Mouse (Mus musculus) telencephalon, adult 2 months (tissue): ENCODE data around the gene Sept14.
"Not testable (repeated sequence)": the region's sequence is repeated elsewhere in the genome, so short reads cannot be mapped to it uniquely, and the experiment has no call there.

Experiments used
- DNase-seq: peaks from one replicate; pipeline ENCODE4 v3.0.0-alpha.2; 2011; ENCODE audit warnings: low read depth, low spot score

Gene Sept14

DNA sequence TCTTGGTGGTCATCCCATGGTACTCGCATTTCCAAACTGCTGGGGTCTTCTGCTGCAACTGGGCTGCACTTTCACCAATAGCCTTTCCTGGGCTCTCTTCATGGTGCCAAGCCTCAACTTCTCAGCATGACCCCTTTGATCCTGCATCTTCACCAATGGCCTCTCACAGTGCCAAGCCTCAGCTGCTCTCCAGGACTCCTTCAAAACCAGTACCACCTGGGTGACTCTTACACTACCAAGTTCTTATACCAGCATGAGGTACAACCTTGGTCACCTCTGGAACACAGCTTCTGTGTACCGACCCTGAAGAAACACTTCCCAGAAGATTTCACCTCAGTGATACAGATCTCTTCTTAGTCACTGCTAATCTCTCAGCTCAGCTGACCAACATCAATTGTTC lies at the start of gene Sept14:
Sept14 (minus strand) TSS at position 101 of the 400 bp plus-strand sequence.
- no peak for DNase-seq

DNA sequence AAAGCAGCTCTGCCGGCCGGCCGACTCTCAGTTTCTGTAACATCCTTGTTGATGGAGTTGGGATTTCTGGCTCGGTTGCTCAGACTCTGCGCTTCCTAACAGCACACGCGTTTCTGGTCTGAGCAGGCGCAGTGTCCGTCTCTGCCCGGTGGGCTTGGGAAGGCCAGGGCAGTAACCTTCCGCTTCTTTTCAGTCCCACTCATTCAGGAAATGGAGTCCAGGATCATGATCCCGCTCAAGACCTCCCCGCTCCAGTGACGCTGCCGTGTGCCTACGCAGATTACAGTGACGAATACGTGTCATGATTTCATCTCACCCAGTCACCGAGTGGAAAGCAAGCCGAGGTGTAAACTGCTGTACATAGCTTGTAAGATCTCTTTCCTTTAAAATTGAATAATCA lies 48.6 kb upstream of the Sept14 start:
- no peak for DNase-seq

DNA sequence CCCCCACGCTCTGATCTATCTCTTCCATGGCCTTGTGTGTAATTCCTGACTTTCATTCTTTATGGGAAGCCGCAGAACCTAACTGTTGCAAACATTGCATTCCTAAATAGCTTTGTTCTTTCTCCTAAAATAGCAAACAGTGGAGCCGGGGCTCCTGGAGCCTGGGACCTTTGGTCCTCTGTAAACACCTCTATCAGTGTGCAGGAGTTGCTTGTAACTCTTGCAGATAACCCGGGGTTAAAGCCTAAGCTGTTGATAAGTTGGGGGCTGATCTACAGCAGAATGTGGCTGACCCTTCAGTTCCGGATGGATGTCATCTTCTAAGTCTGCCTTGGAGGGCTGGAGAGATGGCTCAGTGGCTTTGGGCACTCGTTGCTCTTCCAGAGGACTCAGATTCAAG lies 35.7 kb upstream of the Sept14 start:
- DNase-seq = no peak

DNA sequence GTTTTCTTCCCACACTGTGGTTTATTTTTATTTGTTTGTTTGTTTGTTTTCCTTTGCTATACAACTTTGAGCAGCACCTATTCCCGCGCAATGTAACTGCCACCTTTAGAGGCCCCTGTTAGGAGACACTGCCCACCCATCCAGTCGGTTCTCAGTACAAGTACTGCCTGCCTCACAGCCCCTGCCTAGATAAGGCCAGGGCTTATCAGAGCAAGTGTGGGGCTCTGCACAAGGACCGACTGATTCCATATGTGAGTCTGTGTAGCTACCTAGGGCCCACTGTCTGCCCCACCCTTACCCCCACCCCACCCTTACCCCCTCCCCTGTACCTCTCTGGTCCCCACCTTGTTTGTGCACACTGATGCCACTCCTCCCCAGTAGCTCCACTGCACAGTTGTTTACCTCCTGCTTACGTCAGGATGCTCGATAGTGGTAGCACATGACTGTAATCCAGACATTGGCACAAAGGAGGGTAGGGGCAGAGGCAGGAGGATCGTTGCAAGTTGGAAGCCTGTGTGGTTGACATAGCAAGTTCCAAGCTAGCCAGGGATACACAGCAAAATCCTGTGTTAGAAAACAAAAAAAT lies 34.7 kb upstream of the Sept14 start:
- DNase-seq = no peak

DNA sequence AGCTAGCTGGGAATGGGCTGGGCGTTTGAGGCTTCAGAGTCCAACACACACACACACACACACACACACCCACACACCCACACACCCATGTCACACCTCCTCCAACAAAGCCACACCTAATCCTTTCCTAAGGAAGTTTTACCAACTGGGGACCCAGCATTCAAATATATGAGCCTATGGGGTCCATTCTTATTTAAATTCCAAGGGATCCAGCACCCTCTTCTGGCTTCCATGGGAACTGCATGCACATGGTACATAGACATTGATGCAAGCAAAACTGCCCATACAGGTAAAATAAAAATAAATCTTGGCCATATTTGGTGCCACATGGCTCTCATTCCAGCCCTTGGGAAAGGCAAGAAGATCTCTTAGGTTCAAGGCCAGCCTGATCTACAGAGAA lies 32.7 kb upstream of the Sept14 start:
- DNase-seq = no peak

DNA sequence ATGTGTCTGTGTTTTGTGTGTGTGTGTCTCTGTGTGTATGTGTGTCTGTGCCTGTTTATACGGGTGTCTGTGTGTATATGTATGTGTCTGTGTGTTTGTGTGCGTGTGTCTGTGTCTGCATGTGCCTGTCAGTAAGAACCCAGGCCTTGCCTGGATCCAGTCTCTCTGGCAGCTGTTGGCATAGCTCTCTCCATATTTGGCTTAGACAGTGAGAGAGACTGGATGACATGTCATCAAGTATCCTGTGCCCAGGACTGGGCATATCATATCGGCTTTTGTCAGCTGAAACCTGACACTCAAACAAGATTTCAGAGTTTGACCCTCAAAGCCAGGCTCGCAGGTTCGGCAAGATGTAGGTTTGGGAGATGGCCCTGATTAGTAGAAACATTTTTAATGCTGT lies 22.7 kb upstream of the Sept14 start:
- DNase-seq = no peak

DNA sequence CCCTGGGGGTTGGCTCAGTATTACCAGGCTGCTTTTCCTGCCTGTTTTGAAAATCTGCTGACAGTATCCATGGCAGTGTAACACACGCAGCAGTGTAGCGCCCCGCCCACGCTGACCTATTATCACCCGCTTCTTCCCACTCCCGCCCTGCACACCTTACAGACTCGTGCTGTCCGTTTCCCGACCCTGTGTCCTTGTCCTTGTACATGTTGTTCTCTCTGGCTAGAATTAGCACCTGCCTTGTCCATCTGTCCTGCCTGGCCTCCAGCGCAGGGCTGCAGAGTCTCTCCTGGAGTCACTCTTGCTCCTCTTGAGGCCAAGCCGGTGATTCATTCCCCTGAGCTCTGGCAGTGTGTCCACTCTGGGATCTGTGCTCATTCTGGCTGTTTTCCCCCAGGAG lies 22.0 kb upstream of the Sept14 start:
- no peak for DNase-seq

DNA sequence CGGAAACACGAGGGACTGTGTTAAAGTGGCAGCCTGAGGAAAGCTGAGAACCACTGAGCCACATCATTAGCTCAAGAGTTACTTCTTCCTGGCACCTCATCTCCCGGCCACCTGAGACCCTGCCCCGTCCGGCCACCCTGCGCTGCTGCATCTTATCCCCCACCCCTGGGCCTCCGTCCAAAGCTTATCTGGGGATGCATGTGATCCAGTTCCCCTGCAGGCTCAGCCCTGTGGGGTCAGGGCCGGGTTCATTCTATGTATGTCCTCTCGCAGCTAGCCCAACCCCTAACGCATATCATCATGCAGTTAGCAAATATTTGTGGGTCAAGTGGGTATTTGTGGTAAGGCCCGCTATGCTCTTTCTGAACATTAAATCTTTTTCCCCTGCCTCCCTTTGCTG lies 21.0 kb upstream of the Sept14 start:
- no peak for DNase-seq

DNA sequence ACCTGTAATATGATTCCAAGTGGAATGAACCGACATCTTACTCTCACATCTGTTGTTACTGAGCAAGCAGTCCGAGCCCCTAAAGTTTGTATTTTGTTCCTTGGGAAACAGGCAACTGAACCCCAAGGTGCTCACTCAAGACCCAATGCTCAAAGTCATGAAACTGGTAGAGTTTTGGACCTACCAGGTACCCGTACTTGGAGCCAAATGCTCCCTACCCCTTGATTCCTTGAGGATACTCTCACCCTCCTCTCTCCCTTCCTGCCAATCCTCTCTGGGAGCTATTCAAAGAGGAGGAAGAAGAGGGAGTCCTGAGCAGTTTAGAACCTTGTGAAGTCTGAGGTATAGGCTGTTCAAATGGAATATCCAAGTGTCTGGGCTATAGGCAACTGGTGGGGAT lies 18.5 kb upstream of the Sept14 start:
- DNase-seq = no peak

DNA sequence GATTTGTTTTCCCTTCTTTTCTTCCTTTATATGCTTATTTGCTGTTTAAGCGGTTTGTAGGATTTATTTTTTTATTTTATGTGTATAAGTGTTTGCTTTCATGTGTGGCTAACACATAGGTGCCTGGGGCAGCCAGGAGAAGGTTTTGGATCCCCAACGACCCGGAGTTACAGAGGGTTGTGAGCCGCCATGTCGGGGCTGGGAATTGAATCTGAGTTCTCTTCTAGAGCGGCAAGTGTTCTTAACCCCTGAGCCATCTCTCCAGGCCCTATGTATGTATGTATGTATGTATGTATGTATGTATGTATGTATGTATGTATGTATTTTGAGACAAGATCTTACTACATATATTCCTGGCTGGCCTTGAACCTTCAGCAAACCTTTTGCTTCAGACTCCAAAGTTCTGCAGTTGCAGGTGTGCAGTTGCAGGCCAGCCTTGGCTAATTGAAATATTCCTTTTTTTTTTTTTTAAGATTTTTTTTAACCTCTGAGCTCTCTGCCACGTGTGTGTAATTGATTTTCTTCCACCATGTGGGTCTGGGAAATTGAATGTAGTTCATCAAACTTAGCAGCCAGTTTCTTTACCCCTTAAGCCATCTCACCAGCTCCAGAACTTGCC lies 17.6 kb upstream of the Sept14 start:
- DNase-seq = no peak

DNA sequence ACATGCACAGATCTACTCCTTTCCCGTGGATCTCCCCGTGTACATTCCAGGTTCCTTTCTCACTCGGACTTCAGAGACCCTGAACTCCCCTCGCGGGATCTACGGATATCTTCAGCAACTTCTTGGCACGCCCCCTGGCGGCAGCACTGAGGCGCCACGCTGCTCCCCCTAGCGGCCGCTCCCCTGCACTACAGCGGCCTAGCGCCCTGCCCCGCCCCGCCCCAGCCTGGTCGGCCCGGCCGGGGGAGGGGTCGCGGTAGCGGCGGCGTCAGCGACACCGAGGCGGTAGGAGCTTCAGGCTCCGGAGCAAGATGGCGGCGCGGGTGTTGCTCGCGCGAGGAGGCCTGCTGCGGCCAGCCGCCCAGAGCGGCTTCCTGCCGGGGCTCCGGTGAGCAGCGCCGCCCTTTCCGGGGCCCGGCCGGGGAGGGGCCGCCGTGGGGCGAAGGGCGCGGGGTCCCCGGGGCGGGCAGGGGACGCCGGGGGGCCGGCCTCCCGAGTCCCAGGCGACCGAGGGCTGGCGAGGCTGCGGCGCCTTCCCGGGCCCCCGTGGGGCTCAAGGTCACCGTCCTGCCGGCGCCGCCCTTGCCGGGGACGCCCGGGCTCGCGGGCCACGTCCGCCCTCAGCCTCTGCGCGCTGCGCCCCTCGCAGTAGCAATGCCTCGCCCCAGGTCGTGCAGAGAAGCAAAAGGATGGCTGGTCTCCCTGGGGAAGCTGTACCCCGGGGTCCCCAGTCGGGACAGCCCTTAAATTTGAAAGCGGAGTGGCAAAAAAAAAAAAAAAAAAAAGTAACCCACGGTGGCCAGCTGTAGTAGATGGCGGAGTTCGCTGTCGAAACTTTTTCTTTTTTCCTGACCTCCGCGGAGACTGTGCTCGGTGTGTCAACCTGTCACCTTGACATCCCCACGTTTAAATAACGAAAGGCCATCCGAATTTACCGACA lies 16.8 kb upstream of the Sept14 start, which contains the start of gene Nipsnap2:
Nipsnap2 (plus strand) TSS at position 230 of the 940 bp plus-strand sequence.
- DNase-seq = peak; percentile 55

DNA sequence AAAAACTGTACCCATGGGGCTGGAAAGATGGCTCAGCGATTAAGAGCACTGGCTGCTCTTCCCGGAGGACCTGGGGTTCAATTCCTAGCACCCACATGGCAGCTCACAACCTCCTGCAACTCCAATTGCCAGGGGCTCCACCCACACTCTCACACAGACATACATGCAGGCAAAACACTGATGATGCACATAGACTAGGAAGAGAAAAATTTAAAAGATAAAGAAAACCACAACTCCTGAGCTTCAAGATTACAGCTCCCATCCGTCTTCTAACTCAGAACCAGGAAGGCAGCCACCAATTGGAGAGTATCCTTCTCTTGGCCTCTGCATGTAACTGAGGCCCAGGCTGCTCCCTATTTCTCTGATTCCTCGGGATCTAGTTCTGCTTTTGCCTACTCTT lies 16.0 kb upstream of the Sept14 start:
- DNase-seq = no peak

DNA sequence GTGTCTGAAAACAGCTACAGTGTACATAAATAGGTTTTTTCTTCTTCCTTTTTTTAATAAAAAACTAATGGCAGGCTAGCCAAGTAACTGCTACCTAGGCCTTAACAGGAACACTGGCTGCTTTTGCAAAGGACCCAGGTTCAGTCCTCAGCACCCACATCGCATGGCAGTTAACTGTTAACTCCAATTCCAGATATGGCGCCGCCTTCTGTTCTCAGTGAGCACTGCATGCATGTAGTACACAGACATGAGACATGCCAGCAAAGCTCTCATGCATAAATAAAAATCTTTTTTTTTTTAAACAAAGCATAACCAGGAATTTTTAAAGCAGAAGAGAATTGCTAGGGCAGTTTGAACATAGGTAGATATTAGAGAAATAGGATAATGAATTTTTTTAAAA lies 11.9 kb upstream of the Sept14 start:
- no peak for DNase-seq

DNA sequence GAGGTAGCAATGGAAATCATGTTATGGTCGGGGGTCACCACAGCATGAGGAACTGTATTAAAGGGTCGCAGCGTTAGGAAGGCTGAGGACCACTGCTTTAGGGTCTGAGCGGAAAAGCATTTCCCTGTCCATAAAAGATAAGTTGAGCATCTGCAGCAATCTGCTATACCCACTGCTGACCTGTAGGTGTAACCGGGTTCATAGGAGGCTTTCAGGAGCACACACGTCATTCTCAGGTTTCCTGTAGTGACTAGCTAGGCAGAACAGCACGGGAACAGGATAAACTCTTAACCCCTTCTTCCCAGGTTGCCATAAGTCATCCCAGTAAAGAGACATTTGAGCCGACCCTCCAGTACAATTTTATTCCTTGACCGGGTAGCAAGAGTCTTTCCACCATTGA lies 8.7 kb upstream of the Sept14 start:
- DNase-seq = no peak

DNA sequence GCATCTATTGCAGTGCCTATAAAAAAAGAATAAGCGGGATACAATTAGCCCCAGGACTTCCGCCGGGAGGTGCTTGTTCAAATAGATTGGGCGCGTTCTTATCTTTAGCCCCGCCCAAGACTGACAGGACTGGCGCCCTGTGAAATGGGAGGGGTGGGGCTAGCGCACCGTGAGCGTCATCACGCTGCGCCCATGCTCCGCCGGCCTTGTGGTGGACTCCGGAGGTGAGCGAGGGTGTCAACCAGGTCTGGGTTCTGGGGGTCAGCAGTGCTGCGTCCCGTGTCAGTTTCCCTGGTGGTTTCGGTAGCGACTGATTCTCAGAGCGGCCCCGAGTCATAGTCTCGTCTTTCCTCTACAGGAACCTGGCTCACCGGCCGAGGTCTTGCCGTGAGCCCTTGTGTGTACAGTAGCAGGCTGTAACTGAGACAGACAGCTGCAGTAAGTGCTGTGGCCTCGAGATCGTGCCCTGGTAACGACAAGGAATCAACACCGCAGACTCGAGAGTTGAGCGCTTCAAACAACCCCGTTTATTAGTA lies 7.1 kb upstream of the Sept14 start, which contains the start of gene Mrps17:
Mrps17 (plus strand) TSS at position 172 of the 536 bp plus-strand sequence.
- DNase-seq = peak; percentile 92

DNA sequence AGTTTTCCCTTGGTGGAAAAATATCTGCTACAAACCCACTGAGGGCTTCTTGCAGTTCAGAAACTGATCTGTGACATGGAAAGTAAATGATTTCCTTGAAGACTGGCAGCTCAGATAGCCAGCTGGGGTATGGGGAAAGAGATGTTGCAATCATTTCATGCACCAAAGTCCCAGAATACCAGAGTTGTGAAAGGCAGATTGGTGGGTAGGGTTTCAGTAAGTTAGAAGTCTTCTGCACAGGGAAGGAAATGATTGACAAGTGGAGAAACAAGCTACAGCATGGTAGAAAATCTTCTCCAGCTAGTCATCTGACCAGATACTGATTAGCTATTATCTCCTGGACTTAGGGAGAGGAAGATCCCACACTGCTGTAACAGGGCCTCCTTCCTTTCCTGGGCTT lies 4.9 kb downstream of the Sept14 start:
- no peak for DNase-seq

DNA sequence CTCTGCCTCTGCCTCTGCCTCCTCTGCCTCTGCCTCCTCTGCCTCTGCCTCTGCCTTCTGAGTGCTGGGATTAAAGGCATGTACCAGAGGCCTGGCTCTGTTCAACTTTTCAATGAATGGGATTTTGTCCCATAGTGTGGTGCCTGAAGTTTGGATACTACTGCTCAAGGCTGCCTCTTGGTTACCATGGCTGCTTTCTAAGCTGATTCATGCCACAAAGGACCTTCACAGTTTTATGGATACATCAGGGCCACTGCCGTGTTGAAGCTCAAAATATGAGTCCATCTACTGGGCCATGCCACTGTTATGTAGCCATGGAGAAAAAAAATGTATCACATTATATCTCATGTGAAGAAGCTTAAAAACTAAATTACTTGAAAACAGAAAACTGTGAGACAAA lies 6.6 kb downstream of the Sept14 start:
- DNase-seq = no peak

DNA sequence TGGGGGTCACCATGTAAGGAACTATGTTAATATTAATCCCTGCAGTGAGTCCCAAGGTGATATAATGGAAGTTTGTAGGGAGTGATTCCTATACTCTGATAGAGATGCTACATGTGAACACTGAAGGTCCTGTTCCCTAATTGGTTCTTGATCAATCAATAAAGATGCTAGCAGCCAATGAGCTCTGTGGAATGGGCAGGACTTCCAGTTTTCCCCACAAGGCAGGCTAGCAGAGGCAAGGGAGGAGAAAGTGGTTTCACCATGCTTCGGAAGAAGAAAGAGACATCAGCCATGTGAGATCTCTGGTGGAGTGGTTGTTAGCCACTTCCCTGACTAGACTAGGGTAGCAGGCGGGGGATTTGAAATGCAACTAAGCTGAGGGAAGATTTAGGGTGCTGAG lies 7.8 kb downstream of the Sept14 start:
- no peak for DNase-seq

DNA sequence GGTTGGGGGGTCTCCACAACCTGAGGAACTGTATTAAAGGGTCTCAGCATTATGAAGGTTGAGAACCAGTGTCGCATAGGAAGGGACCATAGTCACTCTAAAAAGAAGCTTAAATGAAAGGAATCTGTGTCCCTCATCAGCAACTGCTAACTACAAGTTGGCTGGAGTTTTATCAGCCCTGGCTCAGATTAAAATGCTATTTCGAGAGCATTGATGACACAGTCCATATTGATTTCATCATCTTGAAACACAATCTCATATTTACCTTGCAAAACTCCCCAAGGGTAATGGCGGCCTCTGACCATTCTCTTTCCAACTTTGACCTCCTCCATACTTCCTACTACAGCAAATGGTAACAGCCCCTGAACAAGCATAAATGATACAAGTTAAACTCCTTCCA lies 17.8 kb downstream of the Sept14 start:
- DNase-seq = no peak

DNA sequence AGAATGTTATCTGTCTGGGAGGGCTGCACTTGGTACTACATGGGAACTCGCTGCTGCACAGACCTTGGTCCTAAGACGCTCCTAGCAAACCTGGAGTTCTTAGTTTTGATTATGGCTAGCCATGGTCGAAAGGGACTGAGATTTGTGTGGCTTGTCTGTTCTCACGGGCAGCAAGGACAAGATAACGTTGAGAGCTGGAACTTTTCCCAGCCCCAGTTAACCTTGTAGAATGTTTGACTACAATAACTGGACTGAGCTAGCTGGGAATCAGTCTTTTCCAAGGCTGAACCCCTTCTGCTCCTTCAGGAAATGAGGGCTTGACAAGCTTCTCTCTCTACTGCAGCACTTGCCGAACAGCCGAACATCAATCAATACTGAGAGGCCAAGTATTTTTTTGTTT lies 20.7 kb downstream of the Sept14 start:
- DNase-seq = no peak

DNA sequence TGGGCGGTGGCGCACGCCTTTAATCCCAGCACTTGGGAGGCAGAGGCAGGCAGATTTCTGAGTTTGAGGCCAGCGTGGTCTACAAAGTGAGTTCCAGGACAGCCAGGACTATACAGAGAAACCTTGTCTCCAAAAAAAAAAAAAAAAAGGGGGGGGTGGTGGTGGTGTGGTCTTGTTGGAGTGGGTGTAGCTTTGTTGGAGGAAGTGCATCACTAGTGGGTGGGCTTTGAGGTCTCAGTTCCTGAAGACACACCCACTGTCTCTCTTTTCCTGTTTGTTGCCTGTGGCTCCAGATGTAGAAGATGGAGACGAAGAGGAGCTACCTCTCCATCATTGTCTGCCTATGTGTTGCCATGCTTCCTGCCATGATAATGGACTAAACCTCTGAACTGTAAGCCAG lies 23.2 kb downstream of the Sept14 start:
- DNase-seq = not testable (repeated sequence)

DNA sequence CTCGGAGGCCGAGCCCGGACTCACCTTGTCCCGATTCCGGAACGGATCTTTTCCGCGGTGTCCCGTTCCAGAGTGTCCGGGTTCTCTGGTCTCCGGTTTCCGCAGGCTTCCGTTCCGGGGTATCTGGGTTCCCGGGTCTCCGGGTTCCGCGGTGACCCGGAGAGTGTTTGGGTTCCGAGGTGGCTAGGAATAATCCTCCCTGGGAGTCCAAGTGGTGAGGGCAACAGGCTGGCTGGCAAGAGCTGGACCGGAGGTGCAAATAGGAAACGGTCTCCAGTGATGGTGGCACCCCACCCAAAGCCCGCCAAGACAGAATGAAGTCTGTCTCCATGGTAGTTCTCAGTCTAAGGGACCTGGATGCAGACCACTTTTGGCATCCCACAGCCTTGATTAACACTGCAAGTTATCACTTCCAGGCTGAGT lies 38.3 kb downstream of the Sept14 start, which contains the start of gene Zfp11:
Zfp11 (minus strand) TSS at position 64 of the 423 bp plus-strand sequence.
- DNase-seq = peak; percentile 62
